Mouse (Mus musculus) adrenal gland (tissue): ENCODE data around the gene Ptgr1.

Source experiments
- intact Hi-C: fragments of 180-260 bp; cut with DNase I; formaldehyde crosslinking; loops from one replicate; pipeline ENCODE4 v1.15.1; 2025

The Ptgr1 gene

DNA sequence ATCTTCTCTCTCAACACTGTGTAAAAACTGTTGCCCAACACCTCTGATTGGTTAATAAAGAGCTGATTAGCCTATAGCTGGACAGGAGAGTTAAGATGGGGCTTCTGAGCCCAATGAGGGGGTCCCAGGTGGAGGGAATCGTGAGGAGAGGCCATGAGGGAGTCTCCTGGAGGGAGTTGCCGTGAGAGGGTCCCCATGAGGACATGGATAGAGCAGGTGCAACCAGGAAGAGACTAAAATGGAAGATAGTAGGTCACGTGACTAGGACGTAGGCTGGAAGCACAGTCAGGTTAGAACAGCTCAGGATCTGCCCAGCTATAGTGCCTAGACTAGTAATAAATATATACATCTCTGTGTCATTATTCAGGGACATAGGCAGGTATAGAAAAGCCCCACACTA, 52.6 kb downstream of the Ptgr1 start:
- intact Hi-C loops, result no loop called here

DNA sequence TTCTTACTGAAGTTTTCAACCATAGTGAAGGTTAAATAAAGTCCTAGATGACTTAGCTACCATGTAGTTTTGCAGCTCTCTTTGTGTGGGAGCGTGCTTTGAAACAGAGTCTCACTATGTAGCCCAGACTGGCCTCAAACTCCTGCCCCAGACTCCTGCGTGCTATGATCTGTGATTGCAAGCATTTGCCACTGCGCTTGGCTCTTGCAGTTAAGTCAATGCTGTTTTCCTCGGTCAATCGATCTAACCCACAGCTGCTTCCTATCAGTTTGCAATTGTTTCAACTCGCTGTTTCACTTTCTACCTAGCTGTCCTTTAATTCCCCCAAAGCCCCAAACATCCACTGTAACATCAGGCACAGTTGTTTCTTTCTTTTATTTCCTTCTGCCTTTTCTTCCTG, 54.4 kb downstream of the Ptgr1 start:
- intact Hi-C loops, result no loop called here

DNA sequence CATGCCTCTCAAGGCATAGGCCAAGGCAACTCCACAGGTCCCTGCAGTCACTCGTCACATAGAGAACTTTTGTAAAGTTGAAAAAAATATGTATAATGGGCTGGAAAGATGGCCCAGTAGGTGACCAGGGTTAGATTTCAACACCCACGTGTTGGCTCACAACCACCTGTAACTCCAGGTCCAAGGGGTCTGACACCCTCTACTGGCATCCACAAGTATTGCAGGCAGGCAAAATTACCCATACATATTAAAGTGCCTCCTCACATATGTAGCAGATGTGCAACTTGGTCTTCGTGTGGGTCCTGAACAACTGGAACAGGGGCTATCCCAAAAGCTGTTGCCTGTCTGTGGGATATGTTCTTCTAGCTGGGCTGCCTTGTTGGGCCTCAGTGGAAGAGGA, 59.3 kb downstream of the Ptgr1 start:
- intact Hi-C loops, result no loop called here

DNA sequence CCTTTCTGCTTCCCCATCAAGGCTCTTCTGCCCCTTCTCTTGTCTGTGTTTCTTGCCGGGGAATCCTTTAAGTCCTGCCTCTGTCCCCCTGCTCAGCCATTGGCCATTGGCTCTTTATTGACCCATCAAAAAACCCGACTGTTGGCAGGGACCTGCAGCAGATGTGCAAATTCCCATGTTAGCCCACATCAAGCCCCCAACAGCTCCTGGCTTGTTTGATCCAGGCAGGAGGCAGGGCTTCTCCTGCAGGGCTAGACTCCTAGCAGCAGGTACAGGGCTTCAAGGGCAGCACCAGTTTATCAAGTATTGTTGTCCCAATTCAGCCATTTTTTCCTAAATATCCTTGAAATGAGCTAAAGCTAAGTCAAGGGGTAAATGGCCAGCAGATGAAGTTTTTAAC, 60.8 kb downstream of the Ptgr1 start:
- intact Hi-C loops, result no loop called here

DNA sequence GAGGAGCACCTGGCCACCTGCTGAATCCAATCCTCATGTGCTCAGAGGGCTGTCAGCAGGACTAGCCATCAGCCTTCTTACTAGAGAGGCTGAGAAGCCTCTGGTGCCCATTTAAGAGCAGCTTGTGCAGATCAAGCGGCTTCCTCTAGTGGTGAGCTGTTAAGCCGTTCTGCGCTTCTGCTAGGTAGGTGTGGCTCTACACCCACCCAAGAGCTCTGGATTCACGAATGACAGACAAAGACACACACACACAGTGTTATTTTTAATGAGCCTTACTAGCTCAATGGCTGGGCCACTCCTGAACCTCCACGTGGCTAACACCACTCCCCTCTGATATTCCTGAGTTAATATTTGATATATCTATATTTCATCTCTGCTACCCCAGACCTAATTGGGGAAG, 61.3 kb downstream of the Ptgr1 start:
- intact Hi-C loops, result no loop called here

DNA sequence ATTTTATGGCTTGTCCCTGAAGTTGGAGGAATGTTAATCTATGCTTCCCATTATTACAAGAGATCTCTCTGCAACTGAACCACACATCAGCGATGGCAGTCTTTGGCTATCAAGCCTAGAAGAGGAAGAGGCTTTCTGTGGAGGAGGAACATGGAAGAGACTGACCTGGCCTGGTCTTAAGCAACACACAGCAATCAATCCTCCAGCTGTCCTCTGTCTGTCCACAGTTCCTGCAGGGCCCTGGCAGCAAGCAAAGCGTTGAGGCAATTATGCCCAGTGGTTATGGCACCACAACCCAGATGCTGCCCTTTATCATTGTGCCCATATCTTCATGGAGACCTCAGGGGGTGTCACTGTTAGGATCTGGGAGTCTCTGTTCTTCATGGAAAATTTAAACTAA, 63.0 kb downstream of the Ptgr1 start:
- intact Hi-C loops, result no loop called here
